Mouse (Mus musculus): ENCODE data around the gene Tmem132d. TPM values are rescaled to one million over a fixed set of nuclear protein-coding genes. Genes with fewer than 3 reads are reported as not detected.

Gene Tmem132d
- polyA plus RNA-seq, 1 experiment from 2014 or later, result not detected

- H3K36me3 ChIP-seq (ENCODE audit: control insufficient read depth, insufficient read depth, low read length), result no peaks in the 10 kb centered on the region
- no peak for ATAC-seq
- H3K4me2 ChIP-seq (ENCODE audit: low read depth, low read length), result no peak overlapping the region
- no peak overlapping the region for H3K27ac ChIP-seq (ENCODE audit: low read length)
- no peaks in the 10 kb centered on the region for H3K9me3 ChIP-seq (ENCODE audit: control insufficient read depth, low read length)
- no peak overlapping the region for H3K9ac ChIP-seq (ENCODE audit: low read depth, low read length)
- no peaks in the 10 kb centered on the region for H3K4me1 ChIP-seq (ENCODE audit: control insufficient read depth, insufficient read depth, low read length)
- 76% methylated on average over 2 of the region's 2 CpGs for WGBS
- H3K4me3 ChIP-seq (ENCODE audit: low read length), result no peak overlapping the region
- H3K27me3 ChIP-seq (replicated peaks; ENCODE audit: control insufficient read depth, insufficient read depth, low read length), result no peaks in the 10 kb centered on the region
Measured at GRCm38 (mm10) chr5:127831791-127832190, 601.1 kb downstream of the Tmem132d start.

GRCm38 (mm10) chr5:127830831-127831230, 602.0 kb downstream of the Tmem132d start:
- Histone ChIP-seq H3K27ac (ENCODE audit: low read length) (no peak overlapping the region), H3K9ac (ENCODE audit: low read depth, low read length) (no peak overlapping the region), H3K9me3 (ENCODE audit: control insufficient read depth, low read length) (no peaks in the 10 kb centered on the region), H3K4me3 (ENCODE audit: low read length) (no peak overlapping the region), H3K36me3 (ENCODE audit: control insufficient read depth, insufficient read depth, low read length) (no peaks in the 10 kb centered on the region), H3K4me2 (ENCODE audit: low read depth, low read length) (no peak overlapping the region), H3K4me1 (ENCODE audit: control insufficient read depth, insufficient read depth, low read length) (no peaks in the 10 kb centered on the region), H3K27me3 (replicated peaks; ENCODE audit: control insufficient read depth, insufficient read depth, low read length) (no peaks in the 10 kb centered on the region)
- no peak for ATAC-seq
- WGBS, result 74% methylated on average over 1 of the region's 1 CpGs

GRCm38 (mm10) chr5:127828756-127829155, 604.1 kb downstream of the Tmem132d start:
- Histone ChIP-seq H3K4me2 (ENCODE audit: low read depth, low read length) (no peak overlapping the region), H3K27me3 (replicated peaks; ENCODE audit: control insufficient read depth, insufficient read depth, low read length) (no peaks in the 10 kb centered on the region), H3K9me3 (ENCODE audit: control insufficient read depth, low read length) (no peaks in the 10 kb centered on the region; the same call in 1 of the 2 replicates), H3K9ac (ENCODE audit: low read depth, low read length) (no peak overlapping the region), H3K27ac (ENCODE audit: low read length) (no peak overlapping the region), H3K36me3 (ENCODE audit: control insufficient read depth, insufficient read depth, low read length) (no peaks in the 10 kb centered on the region), H3K4me1 (ENCODE audit: control insufficient read depth, insufficient read depth, low read length) (no peaks in the 10 kb centered on the region), H3K4me3 (ENCODE audit: low read length) (no peak overlapping the region)
- 89% methylated on average over 6 of the region's 6 CpGs for WGBS
- ATAC-seq, result no peak

- no peak overlapping the region for H3K4me2 ChIP-seq (ENCODE audit: low read depth, low read length)
- no peaks in the 10 kb centered on the region for H3K4me1 ChIP-seq (ENCODE audit: control insufficient read depth, insufficient read depth, low read length)
- H3K27ac ChIP-seq (ENCODE audit: low read length), result no peak overlapping the region
- no peaks in the 10 kb centered on the region for H3K27me3 ChIP-seq (replicated peaks; ENCODE audit: control insufficient read depth, insufficient read depth, low read length)
- no peak for ATAC-seq
- no peaks in the 10 kb centered on the region for H3K36me3 ChIP-seq (ENCODE audit: control insufficient read depth, insufficient read depth, low read length)
- H3K9ac ChIP-seq (ENCODE audit: low read depth, low read length), result no peak overlapping the region
- peaks cover 4% of the 10 kb centered on the region; the same call in 1 of the 2 replicates for H3K9me3 ChIP-seq (ENCODE audit: control insufficient read depth, low read length)
- H3K4me3 ChIP-seq (ENCODE audit: low read length), result no peak overlapping the region
- 39% methylated on average over 1 of the region's 1 CpGs for WGBS
Measured at GRCm38 (mm10) chr5:127821960-127822359, 610.9 kb downstream of the Tmem132d start.

- H3K9ac ChIP-seq (ENCODE audit: low read depth, low read length), result no peak overlapping the region
- H3K36me3 ChIP-seq (ENCODE audit: control insufficient read depth, insufficient read depth, low read length), result no peaks in the 10 kb centered on the region
- no peaks in the 10 kb centered on the region for H3K9me3 ChIP-seq (ENCODE audit: control insufficient read depth, low read length)
- no peak overlapping the region for H3K27ac ChIP-seq (ENCODE audit: low read length)
- no peak overlapping the region for H3K4me2 ChIP-seq (ENCODE audit: low read depth, low read length)
- no peak for ATAC-seq
- WGBS, result 80% methylated on average over 8 of the region's 8 CpGs
- no peaks in the 10 kb centered on the region for H3K4me1 ChIP-seq (ENCODE audit: control insufficient read depth, insufficient read depth, low read length)
- no peaks in the 10 kb centered on the region for H3K27me3 ChIP-seq (replicated peaks; ENCODE audit: control insufficient read depth, insufficient read depth, low read length)
- H3K4me3 ChIP-seq (ENCODE audit: low read length), result no peak overlapping the region
Measured at GRCm38 (mm10) chr5:127815292-127815691, 617.6 kb downstream of the Tmem132d start.

- no peak for ATAC-seq
- Histone ChIP-seq H3K4me2 (ENCODE audit: low read depth, low read length) (no peak overlapping the region), H3K9me3 (ENCODE audit: control insufficient read depth, low read length) (no peaks in the 10 kb centered on the region), H3K4me3 (ENCODE audit: low read length) (no peak overlapping the region), H3K4me1 (ENCODE audit: control insufficient read depth, insufficient read depth, low read length) (no peaks in the 10 kb centered on the region), H3K27me3 (replicated peaks; ENCODE audit: control insufficient read depth, insufficient read depth, low read length) (no peaks in the 10 kb centered on the region), H3K9ac (ENCODE audit: low read depth, low read length) (no peak overlapping the region), H3K36me3 (ENCODE audit: control insufficient read depth, insufficient read depth, low read length) (no peaks in the 10 kb centered on the region), H3K27ac (ENCODE audit: low read length) (no peak overlapping the region)
- WGBS, result 57% methylated on average over 3 of the region's 3 CpGs
Measured at GRCm38 (mm10) chr5:127807419-127807818, 625.5 kb downstream of the Tmem132d start.

- Histone ChIP-seq H3K9ac (ENCODE audit: low read depth, low read length) (no peak overlapping the region), H3K36me3 (ENCODE audit: control insufficient read depth, insufficient read depth, low read length) (no peaks in the 10 kb centered on the region), H3K4me3 (ENCODE audit: low read length) (no peak overlapping the region), H3K27me3 (replicated peaks; ENCODE audit: control insufficient read depth, insufficient read depth, low read length) (no peaks in the 10 kb centered on the region), H3K4me2 (ENCODE audit: low read depth, low read length) (no peak overlapping the region), H3K27ac (ENCODE audit: low read length) (no peak overlapping the region), H3K9me3 (ENCODE audit: control insufficient read depth, low read length) (no peaks in the 10 kb centered on the region), H3K4me1 (ENCODE audit: control insufficient read depth, insufficient read depth, low read length) (no peaks in the 10 kb centered on the region)
- ATAC-seq, result no peak
- WGBS, result 72% methylated on average over 12 of the region's 12 CpGs
Measured at GRCm38 (mm10) chr5:127806850-127807249, 626.0 kb downstream of the Tmem132d start.

GRCm38 (mm10) chr5:127800907-127801306, 632.0 kb downstream of the Tmem132d start:
- Histone ChIP-seq H3K4me1 (ENCODE audit: control insufficient read depth, insufficient read depth, low read length) (no peaks in the 10 kb centered on the region), H3K9ac (ENCODE audit: low read depth, low read length) (no peak overlapping the region), H3K27ac (ENCODE audit: low read length) (no peak overlapping the region), H3K27me3 (replicated peaks; ENCODE audit: control insufficient read depth, insufficient read depth, low read length) (no peaks in the 10 kb centered on the region), H3K4me2 (ENCODE audit: low read depth, low read length) (no peak overlapping the region), H3K36me3 (ENCODE audit: control insufficient read depth, insufficient read depth, low read length) (no peaks in the 10 kb centered on the region), H3K9me3 (ENCODE audit: control insufficient read depth, low read length) (no peaks in the 10 kb centered on the region), H3K4me3 (ENCODE audit: low read length) (no peak overlapping the region)
- no peak for ATAC-seq
- WGBS, result 58% methylated on average over 4 of the region's 4 CpGs

GRCm38 (mm10) chr5:127781221-127781620, 651.7 kb downstream of the Tmem132d start:
- 0 out of 2 replicates have a peak, but pooled peaks cover 3% of the 10 kb centered on the region for H3K9me3 ChIP-seq (ENCODE audit: control insufficient read depth, low read length)
- no peak overlapping the region for H3K27ac ChIP-seq (ENCODE audit: low read length)
- no peak overlapping the region for H3K9ac ChIP-seq (ENCODE audit: low read depth, low read length)
- H3K4me1 ChIP-seq (ENCODE audit: control insufficient read depth, insufficient read depth, low read length), result no peaks in the 10 kb centered on the region
- H3K27me3 ChIP-seq (replicated peaks; ENCODE audit: control insufficient read depth, insufficient read depth, low read length), result no peaks in the 10 kb centered on the region
- no peak overlapping the region for H3K4me3 ChIP-seq (ENCODE audit: low read length)
- WGBS, result 70% methylated on average over 5 of the region's 5 CpGs
- ATAC-seq, result no peak
- H3K36me3 ChIP-seq (ENCODE audit: control insufficient read depth, insufficient read depth, low read length), result no peaks in the 10 kb centered on the region
- H3K4me2 ChIP-seq (ENCODE audit: low read depth, low read length), result no peak overlapping the region

GRCm38 (mm10) chr5:127775749-127776148, 657.1 kb downstream of the Tmem132d start:
- Histone ChIP-seq H3K4me1 (ENCODE audit: control insufficient read depth, insufficient read depth, low read length) (no peaks in the 10 kb centered on the region), H3K4me3 (ENCODE audit: low read length) (no peak overlapping the region), H3K9me3 (ENCODE audit: control insufficient read depth, low read length) (peaks cover 3% of the 10 kb centered on the region; the same call in 1 of the 2 replicates), H3K27ac (ENCODE audit: low read length) (no peak overlapping the region), H3K27me3 (replicated peaks; ENCODE audit: control insufficient read depth, insufficient read depth, low read length) (no peaks in the 10 kb centered on the region), H3K9ac (ENCODE audit: low read depth, low read length) (no peak overlapping the region), H3K36me3 (ENCODE audit: control insufficient read depth, insufficient read depth, low read length) (no peaks in the 10 kb centered on the region), H3K4me2 (ENCODE audit: low read depth, low read length) (no peak overlapping the region)
- ATAC-seq, result no peak
- 73% methylated on average over 7 of the region's 7 CpGs for WGBS

All from intestine, embryonic 16.5 days (tissue).